Mouse (Mus musculus) thymus, adult 2 months (tissue): ENCODE measurements around the gene Acacb.

Experiments used
- CTCF ChIP-seq: fragments of 200-500 bp; IDR thresholded peaks from 2 replicates; pipeline ENCODE4 v1.5.1; 2012; ENCODE audit warnings: mild to moderate bottlenecking, control low read depth, low read length, moderate library complexity, borderline replicate concordance; ENCODE audit not compliant: control insufficient read depth, poor library complexity, insufficient read depth; ENCODE audit errors: extremely low read depth
- POLR2A ChIP-seq: fragments of 200-500 bp; IDR thresholded peaks from 2 replicates; pipeline ENCODE4 v1.6.1; 2012; ENCODE audit warnings: mild to moderate bottlenecking, low read length, control low read depth, moderate library complexity; ENCODE audit not compliant: control insufficient read depth, poor library complexity, insufficient read depth; ENCODE audit errors: extremely low read depth

DNA sequence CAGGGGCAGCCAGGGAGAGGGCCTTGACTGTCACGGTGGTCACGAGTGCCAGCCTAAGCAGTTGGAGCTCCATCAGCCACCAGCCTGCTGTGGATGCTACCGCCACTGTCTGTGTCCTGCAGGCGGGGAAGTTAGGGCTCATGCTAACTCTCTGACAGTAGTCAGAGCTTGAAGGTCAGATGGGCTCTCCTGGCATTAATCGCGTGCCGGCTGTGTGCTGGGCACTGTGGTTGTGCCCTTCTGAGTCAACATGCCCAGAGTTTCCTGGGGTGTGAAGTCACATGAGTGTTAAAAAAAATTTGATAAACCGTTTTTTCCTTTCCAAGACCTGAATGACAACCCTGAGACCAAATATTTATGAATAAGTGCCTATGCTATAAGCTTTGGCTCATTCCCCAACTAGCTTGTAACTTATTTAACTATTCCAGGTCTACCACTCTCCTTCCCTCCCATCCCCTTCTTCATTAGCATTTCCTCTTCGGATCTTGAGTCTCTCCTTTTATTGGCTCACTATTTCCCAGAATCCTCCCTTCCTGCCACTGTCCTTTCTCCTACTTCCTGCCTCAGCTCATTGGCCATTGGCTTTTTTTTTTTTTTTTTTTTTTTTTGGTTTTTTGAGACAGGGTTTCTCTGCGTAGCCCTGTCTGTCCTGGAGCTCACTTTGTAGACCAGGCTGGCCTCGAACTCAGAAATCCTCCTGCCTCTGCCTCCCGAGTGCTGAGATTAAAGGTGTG, 6.2 kb downstream of the Acacb start:
- no peak for TF ChIP-seq CTCF
- TF ChIP-seq POLR2A: no peak
